8 mouse cellular contexts compared by ENCODE assay signal in the genomic region with DNA sequence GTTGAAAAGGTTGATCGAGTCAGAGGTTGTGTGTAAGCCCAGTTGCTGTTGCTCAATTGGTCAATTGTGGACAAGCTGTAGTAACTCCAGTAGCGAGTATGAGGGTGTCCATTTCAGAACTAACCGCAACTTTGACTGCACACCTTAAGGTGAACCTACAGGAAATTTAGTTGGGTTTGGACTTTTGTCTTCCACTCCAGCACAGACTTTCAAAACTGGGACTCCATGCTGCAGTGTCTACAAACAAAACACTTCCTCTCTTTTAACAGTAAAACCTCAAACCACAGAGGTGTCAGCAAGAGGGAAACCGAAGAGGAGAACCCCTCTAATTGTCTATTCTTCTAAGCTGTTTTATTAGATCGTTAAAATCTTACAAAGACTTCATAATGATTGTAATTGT. TPM values are rescaled to one million over a fixed set of nuclear protein-coding genes. Genes with fewer than 3 reads are reported as not detected.
DNase-seq lines count a peak whose midpoint lies in the region; ATAC-seq and TF ChIP-seq lines count a peak whose summit lies in the region.

No protein-coding gene starts in this region.

- H3K27ac ChIP-seq in kidney, embryonic 14.5 days (ENCODE audit: low read depth, low read length), result no peak overlapping the region
- no peak overlapping the region for H3K27ac ChIP-seq in kidney, adult 2 months (ENCODE audit: insufficient read depth, low read depth, low read length)
- H3K27ac ChIP-seq in hindbrain, embryonic 12.5 days, result no peak overlapping the region
- no peak overlapping the region for H3K27ac ChIP-seq in midbrain, embryonic 12.5 days (replicated peaks)

- H3K9ac ChIP-seq in kidney, embryonic 14.5 days (ENCODE audit: low read depth, low read length), result peak overlapping the region; percentile 94
- H3K9ac ChIP-seq in hindbrain, embryonic 12.5 days, result peak overlapping the region; percentile 98
- peak overlapping the region; percentile 97 for H3K9ac ChIP-seq in midbrain, embryonic 12.5 days (replicated peaks)

- no peak for TF ChIP-seq CTCF in kidney, adult 2 months (conservative IDR thresholded peaks at IDR 0.05; ENCODE audit: insufficient read depth, insufficient read length, low read depth, low read length)
- TF ChIP-seq CTCF in G1E (IDR thresholded peaks at IDR 0.05; ENCODE audit: low read depth, low read length), result no peak

- H3K9me3 ChIP-seq in kidney, embryonic 14.5 days (ENCODE audit: control insufficient read depth, low read length), result no peaks in the 10 kb centered on the region
- H3K9me3 ChIP-seq in G1E (replicated peaks), result no peaks in the 10 kb centered on the region
- no peaks in the 10 kb centered on the region for H3K9me3 ChIP-seq in hindbrain, embryonic 12.5 days (replicated peaks)
- no peaks in the 10 kb centered on the region for H3K9me3 ChIP-seq in midbrain, embryonic 12.5 days

- WGBS in kidney, embryonic 14.5 days, result 24% methylated on average over 5 of the region's 5 CpGs
- WGBS in kidney, adult 2 months, result 28% methylated on average over 5 of the region's 5 CpGs
- WGBS in hindbrain, embryonic 12.5 days, result 55% methylated on average over 5 of the region's 5 CpGs
- 57% methylated on average over 5 of the region's 5 CpGs for WGBS in midbrain, embryonic 12.5 days

- no peaks in the 10 kb centered on the region for H3K27me3 ChIP-seq in kidney, embryonic 14.5 days (ENCODE audit: control insufficient read depth, insufficient read depth, low read length)
- no peaks in the 10 kb centered on the region for H3K27me3 ChIP-seq in kidney, adult 2 months (replicated peaks; ENCODE audit: control insufficient read depth, insufficient read depth, low read length)
- H3K27me3 ChIP-seq in G1E (ENCODE audit: insufficient read depth, low read length), result no peaks in the 10 kb centered on the region; the same call in 1 of the 2 replicates
- H3K27me3 ChIP-seq in hindbrain, embryonic 12.5 days, result no peaks in the 10 kb centered on the region
- no peaks in the 10 kb centered on the region for H3K27me3 ChIP-seq in midbrain, embryonic 12.5 days

- H3K36me3 ChIP-seq in kidney, embryonic 14.5 days (ENCODE audit: control insufficient read depth, insufficient read depth, low read length), result no peaks in the 10 kb centered on the region; the same call in 1 of the 2 replicates
- no peaks in the 10 kb centered on the region for H3K36me3 ChIP-seq in kidney, adult 2 months (ENCODE audit: control insufficient read depth, insufficient read depth, low read length)
- H3K36me3 ChIP-seq in G1E (replicated peaks), result peaks cover 46% of the 10 kb centered on the region
- H3K36me3 ChIP-seq in hindbrain, embryonic 12.5 days, result peaks cover 22% of the 10 kb centered on the region
- peaks cover 20% of the 10 kb centered on the region for H3K36me3 ChIP-seq in midbrain, embryonic 12.5 days

- H3K4me2 ChIP-seq in kidney, embryonic 14.5 days (replicated peaks; ENCODE audit: low read depth, low read length), result peak overlapping the region; percentile 68
- H3K4me2 ChIP-seq in hindbrain, embryonic 12.5 days (replicated peaks), result peak overlapping the region; percentile 85
- peak overlapping the region; percentile 91 for H3K4me2 ChIP-seq in midbrain, embryonic 12.5 days (replicated peaks)

- H3K4me1 ChIP-seq in kidney, embryonic 14.5 days (ENCODE audit: control insufficient read depth, insufficient read depth, low read length), result peaks cover 26% of the 10 kb centered on the region
- peaks cover 3% of the 10 kb centered on the region; the same call in 1 of the 2 replicates for H3K4me1 ChIP-seq in kidney, adult 2 months (ENCODE audit: control insufficient read depth, insufficient read depth, low read length)
- peaks cover 60% of the 10 kb centered on the region for H3K4me1 ChIP-seq in G1E (ENCODE audit: insufficient read depth, low read depth, low read length)
- peaks cover 30% of the 10 kb centered on the region for H3K4me1 ChIP-seq in hindbrain, embryonic 12.5 days
- H3K4me1 ChIP-seq in midbrain, embryonic 12.5 days, result peaks cover 32% of the 10 kb centered on the region

- ATAC-seq in kidney, embryonic 14.5 days (ENCODE audit: low FRiP score, low TSS enrichment), result no peak
- ATAC-seq in G1E (ENCODE audit: extremely low read depth, insufficient number of reproducible peaks, low FRiP score, poor library complexity, severe bottlenecking), result no peak
- ATAC-seq in hindbrain, embryonic 12.5 days (ENCODE audit: low FRiP score), result no peak
- ATAC-seq in midbrain, embryonic 12.5 days (ENCODE audit: low FRiP score, low read depth), result no peak
- no peak for ATAC-seq in erythroid progenitor cell, adult 5-6 weeks (replicated peaks; ENCODE audit: low FRiP score, poor library complexity, severe bottlenecking)

- no peak for DNase-seq in kidney, adult 2 months
- peak; percentile 48 for DNase-seq in G1E (ENCODE audit: low spot score)
- no peak for DNase-seq in urinary bladder, postnatal 4 days (ENCODE audit: low spot score in 2 of 2)
- DNase-seq in layer of hippocampus, postnatal 14 days (ENCODE audit: low spot score in 2 of 2), result no peak

- H3K4me3 ChIP-seq in kidney, embryonic 14.5 days (ENCODE audit: low read length), result peak overlapping the region; percentile 91
- H3K4me3 ChIP-seq in kidney, adult 2 months (ENCODE audit: insufficient read depth, low read depth, low read length), result no peak overlapping the region; the same call in 1 of the 2 replicates
- peak overlapping the region; percentile 95 for H3K4me3 ChIP-seq in G1E (ENCODE audit: low read depth, low read length)
- H3K4me3 ChIP-seq in hindbrain, embryonic 12.5 days, result peak overlapping the region; percentile 99
- peak overlapping the region; percentile 86 for H3K4me3 ChIP-seq in midbrain, embryonic 12.5 days

- TF ChIP-seq POLR2A in kidney, adult 2 months (IDR thresholded peaks at IDR 0.05; ENCODE audit: low read depth, low read length), result no peak

RNA-seq across cellular contexts. Expression of a gene that starts 2.1 kb away (rescaled TPM):
- polyA plus RNA-seq in kidney, embryonic 14.5 days (2014; fragmentation: Nextera tagmentation; extraction: Ambion mirVana), result 440 and 481 TPM in 2 replicates
- 74.5 and 89.3 TPM in 2 replicates for polyA plus RNA-seq in kidney, adult 2 months (2012; rRNA removed)
- total RNA-seq in G1E (2014; fragmentation: Nextera tagmentation) (161 and 189 TPM in 2 replicates), G1E (2017) (177 and 198 TPM in 2 replicates)
- 503 and 573 TPM in 2 replicates for polyA plus RNA-seq in G1E (2012)
- polyA plus RNA-seq in hindbrain, embryonic 12.5 days (2016; fragmentation: Nextera tagmentation; extraction: Ambion mirVana), result 491 and 497 TPM in 2 replicates
- polyA plus RNA-seq in midbrain, embryonic 12.5 days (2016; fragmentation: Nextera tagmentation; extraction: Ambion mirVana), result 584 TPM in 2 replicates
- total RNA-seq in layer of hippocampus, postnatal 14 days (2021), result 100 to 1,000 TPM; 127 to 133 TPM
- 63.4 and 72.5 TPM in 2 replicates for total RNA-seq in erythroid progenitor cell, adult 5-6 weeks (2015; ENCODE audit: low replicate concordance)
- total RNA-seq in erythroid progenitor cell, adult 5-6 weeks (2017; ENCODE audit: low replicate concordance), result 62.3 and 78.6 TPM in 2 replicates

RNA-seq across cellular contexts. Expression of a gene that starts 44.7 kb away (rescaled TPM):
- polyA plus RNA-seq in kidney, embryonic 14.5 days (2014; fragmentation: Nextera tagmentation; extraction: Ambion mirVana), result 0.66 and 1.0 TPM in 2 replicates
- polyA plus RNA-seq in kidney, adult 2 months (2012; rRNA removed), result 2.4 and 2.8 TPM in 2 replicates
- not detected in 2 replicates for total RNA-seq in G1E (2014; fragmentation: Nextera tagmentation)
- total RNA-seq in G1E (2017), result 0.06 and 0.16 TPM in 2 replicates
- polyA plus RNA-seq in G1E (2012), result not detected in 2 replicates
- polyA plus RNA-seq in hindbrain, embryonic 12.5 days (2016; fragmentation: Nextera tagmentation; extraction: Ambion mirVana), result 1.5 and 1.6 TPM in 2 replicates
- polyA plus RNA-seq in midbrain, embryonic 12.5 days (2016; fragmentation: Nextera tagmentation; extraction: Ambion mirVana), result 0.69 and 1.1 TPM in 2 replicates
- total RNA-seq in layer of hippocampus, postnatal 14 days (2021), result 1 to 10 TPM; 1.7 to 1.8 TPM
- total RNA-seq in erythroid progenitor cell, adult 5-6 weeks (2015; ENCODE audit: low replicate concordance), result 9.2 and 11.9 TPM in 2 replicates
- 3.1 and 10.2 TPM in 2 replicates for total RNA-seq in erythroid progenitor cell, adult 5-6 weeks (2017; ENCODE audit: low replicate concordance)
